Comparison of ENCODE assay signal across 13 mouse cellular contexts in the genomic region with DNA sequence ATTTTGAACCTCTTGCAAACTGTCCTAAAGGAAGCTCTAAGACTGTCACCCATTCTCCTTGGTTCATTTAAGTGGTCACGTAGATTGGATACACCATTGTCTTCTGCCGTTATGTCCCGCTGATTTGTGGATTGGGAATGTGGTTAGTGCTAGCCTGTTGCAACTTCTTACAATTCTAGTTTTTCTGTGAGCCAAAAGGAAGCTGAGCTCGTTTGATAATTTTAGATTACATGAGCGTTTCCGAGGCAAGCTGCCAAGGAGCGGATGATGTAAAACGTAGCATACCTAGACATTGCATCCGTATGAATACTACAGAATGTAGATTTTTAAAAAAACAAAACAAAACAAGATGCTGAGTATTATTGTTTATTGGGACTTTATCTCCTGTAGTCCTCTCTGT. TPM values are rescaled to one million over a fixed set of nuclear protein-coding genes. Genes with fewer than 3 reads are reported as not detected.
A peak's percentile ranks its signal among the peaks of the same experiment; 100 is the strongest.
DNase-seq lines count a peak whose midpoint lies in the region; ATAC-seq and TF ChIP-seq lines count a peak whose summit lies in the region.
"Had no signal": no experiment of that assay in that cellular context is flagged by ENCODE, and none has a peak within 500 bp of the region (broad histone marks: within the 10 kb centered on the region; RNA-seq: fewer than 3 reads in every experiment).

No protein-coding gene starts in this region.

- H3K9ac ChIP-seq in kidney, postnatal 0 days (ENCODE audit: low read depth, low read length) = no peak overlapping the region

- no peaks in the 10 kb centered on the region for H3K4me1 ChIP-seq in kidney, postnatal 0 days (replicated peaks; ENCODE audit: insufficient read depth, low read length)
- H3K4me1 ChIP-seq in bone marrow macrophage, adult 2 months (ENCODE audit: control insufficient read depth, insufficient read depth, low read length) = peaks cover 38% of the 10 kb centered on the region

- WGBS in kidney, postnatal 0 days = 74% methylated on average over 9 of the region's 9 CpGs

- H3K9me3 ChIP-seq in kidney, postnatal 0 days (replicated peaks; ENCODE audit: low read length) = no peaks in the 10 kb centered on the region
- H3K9me3 ChIP-seq: megakaryocyte, embryonic 14.5 days had no signal

- no peaks in the 10 kb centered on the region for H3K36me3 ChIP-seq in kidney, postnatal 0 days (ENCODE audit: insufficient read depth, low read length)

- no peak for TF ChIP-seq POLR2A in bone marrow macrophage, adult 2 months (IDR thresholded peaks at IDR 0.05; ENCODE audit: borderline replicate concordance, low read depth, low read length)

- no peak overlapping the region for H3K4me2 ChIP-seq in kidney, postnatal 0 days (ENCODE audit: low read length)

- DNase-seq in kidney, postnatal 0 days (ENCODE audit: low spot score) = peak; percentile 12
- DNase-seq in kidney, adult 18-20 months = no peak
- DNase-seq in heart, postnatal 4 days = peak; percentile 39
- DNase-seq in lung, postnatal 4 days = peak; percentile 52 to 64
- no peak for DNase-seq in thymus, postnatal 14 days
- DNase-seq in layer of hippocampus, adult 18-20 months (ENCODE audit: low spot score in 2 of 2) = no peak
- DNase-seq: gastrocnemius, postnatal 25 days; layer of hippocampus, postnatal 36 days had no signal

- no peak for TF ChIP-seq CTCF in kidney, postnatal 0 days (IDR thresholded peaks at IDR 0.05; ENCODE audit: low read depth)
- TF ChIP-seq CTCF in bone marrow macrophage, adult 2 months (IDR thresholded peaks at IDR 0.05; ENCODE audit: low read depth, low read length) = no peak

- no peak overlapping the region for H3K27ac ChIP-seq in kidney, postnatal 0 days
- peak overlapping the region; percentile 80 for H3K27ac ChIP-seq in bone marrow macrophage, adult 2 months (ENCODE audit: insufficient read depth, low read depth, low read length)

- ATAC-seq in kidney, postnatal 0 days (replicated peaks; ENCODE audit: low FRiP score, low read depth) = no peak
- ATAC-seq: hindbrain, embryonic 16.5 days had no signal

- no peaks in the 10 kb centered on the region for H3K27me3 ChIP-seq in kidney, postnatal 0 days (ENCODE audit: insufficient read depth, low read length)

- no peak overlapping the region for H3K4me3 ChIP-seq in kidney, postnatal 0 days (replicated peaks; ENCODE audit: low read depth, low read length)
- H3K4me3 ChIP-seq in bone marrow macrophage, adult 2 months (ENCODE audit: insufficient read depth, low read length) = peak overlapping the region; percentile 35
- H3K4me3 ChIP-seq: erythroblast, embryonic 14.5 days; megakaryocyte, embryonic 14.5 days had no signal

RNA-seq across cellular contexts. Expression of a gene that starts 17.3 kb away (rescaled TPM):
- polyA plus RNA-seq in kidney, postnatal 0 days (2015; fragmentation: Nextera tagmentation; extraction: Ambion mirVana) = 14.1 and 15.4 TPM in 2 replicates
- 932 and 1,066 TPM in 2 replicates for polyA plus RNA-seq in bone marrow macrophage, adult 2 months (2012; ENCODE audit: insufficient read depth, insufficient read length, missing spikeins)
- 10 to 100 TPM; 17.9 to 18.3 TPM for total RNA-seq in heart, postnatal 4 days (2021)
- total RNA-seq in layer of hippocampus, adult 18-20 months (2021) = 1 to 10 TPM; 5.2 to 6.0 TPM

RNA-seq across cellular contexts. Expression of a gene that starts 17.5 kb away (rescaled TPM):
- polyA plus RNA-seq in kidney, postnatal 0 days (2015; fragmentation: Nextera tagmentation; extraction: Ambion mirVana) = not detected in 2 replicates
- 0.36 and 0.43 TPM in 2 replicates for polyA plus RNA-seq in bone marrow macrophage, adult 2 months (2012; ENCODE audit: insufficient read depth, insufficient read length, missing spikeins)
- total RNA-seq in heart, postnatal 4 days (2021) = not detected
- not detected for total RNA-seq in layer of hippocampus, adult 18-20 months (2021)
- total RNA-seq: ES-E14; gastrocnemius, postnatal 25 days; layer of hippocampus, postnatal 36 days had no signal
- polyA plus RNA-seq: erythroblast, embryonic 14.5 days had no signal

Comparison
In these comparisons a context has a peak if more than half of its experiments do, and no peak if none do; other contexts are left out.
1. DNase-seq: peak in kidney, postnatal 0 days (single experiment), heart, postnatal 4 days (single experiment) and lung, postnatal 4 days (2 of 2); none in kidney, adult 18-20 months (single experiment), thymus, postnatal 14 days (single experiment) and layer of hippocampus, adult 18-20 months (0 of 2).